In the genomic region with DNA sequence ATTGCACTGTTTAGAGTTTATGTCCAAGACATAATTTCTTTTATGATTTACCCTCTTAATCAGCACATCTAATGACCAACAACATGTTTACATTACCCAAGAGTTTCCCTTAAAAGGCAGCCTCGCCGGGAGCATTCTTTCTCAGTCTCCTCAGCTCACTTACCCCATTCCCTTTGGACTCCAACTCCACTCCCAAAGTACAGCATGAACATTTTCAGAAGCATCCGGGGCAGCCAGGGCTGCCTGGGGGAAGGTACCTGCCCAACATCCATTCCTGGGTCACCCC, we compare ENCODE assay signal across 15 mouse cellular contexts. TPM values are rescaled to one million over a fixed set of nuclear protein-coding genes. Genes with fewer than 3 reads are reported as not detected.
DNase-seq lines count a peak whose midpoint lies in the region; ATAC-seq lines count a peak whose summit lies in the region.
"Had no signal": no experiment of that assay in that cellular context is flagged by ENCODE, and none has a peak within 500 bp of the region (broad histone marks: within the 10 kb centered on the region; RNA-seq: fewer than 3 reads in every experiment).

No protein-coding gene starts in this region.

- no peak overlapping the region for H3K9ac ChIP-seq in kidney, embryonic 15.5 days
- H3K9ac ChIP-seq in limb, embryonic 11.5 days (ENCODE audit: low read length), result no peak overlapping the region
- H3K9ac ChIP-seq: forebrain, embryonic 15.5 days; hindbrain, embryonic 13.5 days had no signal

- H3K27me3 ChIP-seq in kidney, embryonic 15.5 days, result no peaks in the 10 kb centered on the region
- no peaks in the 10 kb centered on the region for H3K27me3 ChIP-seq in embryonic facial prominence, embryonic 10.5 days (replicated peaks; ENCODE audit: low read depth, poor library complexity, severe bottlenecking)
- H3K27me3 ChIP-seq in limb, embryonic 11.5 days (ENCODE audit: control insufficient read depth, insufficient read depth, low read length), result no peaks in the 10 kb centered on the region
- H3K27me3 ChIP-seq: forebrain, embryonic 15.5 days had no signal

- H3K36me3 ChIP-seq in kidney, embryonic 15.5 days, result peaks cover 5% of the 10 kb centered on the region; the same call in 1 of the 2 replicates
- peaks cover 11% of the 10 kb centered on the region; the same call in 1 of the 2 replicates for H3K36me3 ChIP-seq in embryonic facial prominence, embryonic 10.5 days (replicated peaks)
- no peaks in the 10 kb centered on the region for H3K36me3 ChIP-seq in limb, embryonic 11.5 days (ENCODE audit: control insufficient read depth, insufficient read depth, low read length)
- H3K36me3 ChIP-seq: forebrain, embryonic 15.5 days; hindbrain, embryonic 13.5 days had no signal

- DNase-seq in kidney, adult 8-10 months, result no peak
- no peak for DNase-seq in embryonic facial prominence, embryonic 10.5 days (ENCODE audit: low spot score)
- peak; percentile 26 for DNase-seq in limb, embryonic 11.5 days (ENCODE audit: low spot score)
- DNase-seq in cerebellum, adult 18-20 months, result no peak
- no peak for DNase-seq in gastrocnemius, adult 8-10 months (ENCODE audit: low spot score in 2 of 2)
- DNase-seq: adrenal gland, adult 2 months; cerebellum, postnatal 14 days; gastrocnemius, postnatal 14 days had no signal

- peak overlapping the region; percentile 81 for H3K27ac ChIP-seq in kidney, embryonic 15.5 days
- peak overlapping the region; percentile 82 for H3K27ac ChIP-seq in brown adipose tissue, adult 24 weeks (replicated peaks; ENCODE audit: low read depth, low read length)
- peak overlapping the region; percentile 79 for H3K27ac ChIP-seq in embryonic facial prominence, embryonic 10.5 days (replicated peaks)
- peak overlapping the region; percentile 58 for H3K27ac ChIP-seq in limb, embryonic 11.5 days (replicated peaks; ENCODE audit: low read depth, low read length)
- H3K27ac ChIP-seq: forebrain, embryonic 15.5 days; hindbrain, embryonic 13.5 days; left cerebral cortex, adult 2 months had no signal

- H3K4me2 ChIP-seq in kidney, embryonic 15.5 days, result no peak overlapping the region
- H3K4me2 ChIP-seq in limb, embryonic 11.5 days (ENCODE audit: low read depth, severe bottlenecking), result no peak overlapping the region
- H3K4me2 ChIP-seq: forebrain, embryonic 15.5 days; hindbrain, embryonic 13.5 days; liver, embryonic 11.5 days had no signal

- no peak overlapping the region for H3K4me3 ChIP-seq in kidney, embryonic 15.5 days (replicated peaks)
- no peak overlapping the region for H3K4me3 ChIP-seq in brown adipose tissue, adult 24 weeks (ENCODE audit: insufficient read depth, low read depth, low read length)
- H3K4me3 ChIP-seq in embryonic facial prominence, embryonic 10.5 days, result no peak overlapping the region
- no peak overlapping the region for H3K4me3 ChIP-seq in limb, embryonic 11.5 days (ENCODE audit: low read depth, low read length)
- H3K4me3 ChIP-seq: forebrain, embryonic 15.5 days; hindbrain, embryonic 13.5 days; left cerebral cortex, adult 2 months; megakaryocyte, embryonic 14.5 days had no signal

- ATAC-seq in kidney, embryonic 15.5 days (replicated peaks; ENCODE audit: low FRiP score), result no peak; the same call in 1 of the 2 replicates
- no peak for ATAC-seq in limb, embryonic 11.5 days (ENCODE audit: insufficient number of reproducible peaks, low FRiP score, low TSS enrichment, low read depth)
- ATAC-seq: forebrain, embryonic 15.5 days had no signal

- WGBS in kidney, embryonic 15.5 days, result 36% methylated on average over 3 of the region's 3 CpGs
- WGBS in embryonic facial prominence, embryonic 10.5 days, result 77% methylated on average over 3 of the region's 3 CpGs
- 40% methylated on average over 3 of the region's 3 CpGs for WGBS in limb, embryonic 11.5 days

- no peaks in the 10 kb centered on the region for H3K9me3 ChIP-seq in kidney, embryonic 15.5 days (replicated peaks)
- no peaks in the 10 kb centered on the region for H3K9me3 ChIP-seq in embryonic facial prominence, embryonic 10.5 days
- H3K9me3 ChIP-seq in limb, embryonic 11.5 days (ENCODE audit: control insufficient read depth, low read length), result no peaks in the 10 kb centered on the region
- H3K9me3 ChIP-seq: forebrain, embryonic 15.5 days; hindbrain, embryonic 13.5 days had no signal

- peaks cover 89% of the 10 kb centered on the region for H3K4me1 ChIP-seq in kidney, embryonic 15.5 days
- peaks cover 78% of the 10 kb centered on the region for H3K4me1 ChIP-seq in brown adipose tissue, adult 24 weeks (ENCODE audit: control insufficient read depth, insufficient read depth, insufficient read length, low read length)
- peaks cover 56% of the 10 kb centered on the region for H3K4me1 ChIP-seq in embryonic facial prominence, embryonic 10.5 days
- H3K4me1 ChIP-seq in limb, embryonic 11.5 days (ENCODE audit: control insufficient read depth, insufficient read depth, low read length), result peaks cover 33% of the 10 kb centered on the region
- H3K4me1 ChIP-seq: forebrain, embryonic 15.5 days had no signal

RNA-seq across cellular contexts. Expression of a gene that starts 13.3 kb away (rescaled TPM):
- 108 and 116 TPM in 2 replicates for polyA plus RNA-seq in kidney, embryonic 15.5 days (2015; fragmentation: Nextera tagmentation; extraction: Ambion mirVana)
- polyA plus RNA-seq in brown adipose tissue, adult 24 weeks (2012; ENCODE audit: insufficient read depth, insufficient read length, missing spikeins), result 51.1 and 77.2 TPM in 2 replicates
- 51.8 and 54.7 TPM in 2 replicates for polyA plus RNA-seq in embryonic facial prominence, embryonic 10.5 days (2016; fragmentation: Nextera tagmentation; extraction: Ambion mirVana)
- polyA plus RNA-seq in limb, embryonic 11.5 days (2014; fragmentation: Nextera tagmentation; extraction: Ambion mirVana), result 26.5 and 28.4 TPM in 2 replicates
- 10 to 100 TPM; 17.8 to 38.4 (median 26.0) TPM for total RNA-seq in gastrocnemius, adult 8-10 months (2022)

RNA-seq across cellular contexts. Expression of a gene that starts 13.4 kb away (rescaled TPM):
- polyA plus RNA-seq in kidney, embryonic 15.5 days (2015; fragmentation: Nextera tagmentation; extraction: Ambion mirVana), result 297 and 335 TPM in 2 replicates
- polyA plus RNA-seq in brown adipose tissue, adult 24 weeks (2012; ENCODE audit: insufficient read depth, insufficient read length, missing spikeins), result 142 and 186 TPM in 2 replicates
- polyA plus RNA-seq in embryonic facial prominence, embryonic 10.5 days (2016; fragmentation: Nextera tagmentation; extraction: Ambion mirVana), result 128 and 138 TPM in 2 replicates
- polyA plus RNA-seq in limb, embryonic 11.5 days (2014; fragmentation: Nextera tagmentation; extraction: Ambion mirVana), result 103 and 115 TPM in 2 replicates
- total RNA-seq in gastrocnemius, adult 8-10 months (2022), result 10 to 100 TPM; 27.4 to 61.7 (median 46.3) TPM
